Mouse (Mus musculus) midbrain, embryonic 13.5 days (tissue): ENCODE data around the gene Slx. TPM values are rescaled to one million over a fixed set of nuclear protein-coding genes. Genes with fewer than 3 reads are reported as not detected.
"Not testable (repeated sequence)": the region's sequence is repeated elsewhere in the genome, so short reads cannot be mapped to it uniquely, and the experiment has no call there.

Source experiments
- ATAC-seq: fragments of 200-750 bp; cut with Nextera tagmentation; 2 replicates; pipeline ENCODE4 v1.8.0; 2017; ENCODE audit warnings: mild to moderate bottlenecking, moderate TSS enrichment, moderate library complexity
- H3K27ac ChIP-seq: fragments of 300-500 bp; sonication (generic); 2 replicates; pipeline ENCODE4 v1.5.1; 2015; ENCODE audit warnings: inconsistent platforms, mild to moderate bottlenecking, moderate library complexity
- H3K27me3 ChIP-seq: fragments of 300-500 bp; sonication (generic); 2 replicates; pipeline ENCODE4 v1.6.1; 2015; ENCODE audit warnings: mild to moderate bottlenecking, inconsistent platforms
- H3K36me3 ChIP-seq: fragments of 300-500 bp; sonication (generic); 2 replicates; pipeline ENCODE4 v1.6.1; 2015; ENCODE audit warnings: mild to moderate bottlenecking, inconsistent platforms
- H3K4me1 ChIP-seq: fragments of 300-500 bp; sonication (generic); replicated peaks from 2 replicates; pipeline ENCODE4 v1.6.1; 2015; ENCODE audit warnings: inconsistent platforms
- H3K4me2 ChIP-seq: fragments of 300-500 bp; sonication (generic); replicated peaks from 2 replicates; pipeline ENCODE4 v1.6.1; 2015; ENCODE audit warnings: moderate library complexity, mild to moderate bottlenecking, inconsistent platforms
- H3K4me3 ChIP-seq: fragments of 300-500 bp; sonication (generic); replicated peaks from 2 replicates; pipeline ENCODE4 v1.5.1; 2015; ENCODE audit warnings: mild to moderate bottlenecking, inconsistent platforms
- H3K9ac ChIP-seq: fragments of 300-500 bp; sonication (generic); replicated peaks from 2 replicates; pipeline ENCODE4 v1.6.1; 2015; ENCODE audit warnings: mild to moderate bottlenecking, inconsistent platforms
- H3K9me3 ChIP-seq: fragments of 300-500 bp; sonication (generic); 2 replicates; pipeline ENCODE4 v1.6.1; 2016; ENCODE audit warnings: mild to moderate bottlenecking, inconsistent platforms
- WGBS: fragments of 180-500 bp; shearing (Covaris S2); methylation state at CpG from one replicate; pipeline ENCODE4 v1.1.7; 2015; 5-methylcytosine and 5-hydroxymethylcytosine counted together
- microRNA-seq: library from miRNA; unstranded; fragments of <30 nt; microRNA quantifications from one replicate; pipeline ENCODE4, GENCODE M21; 2016
- polyA plus RNA-seq: library from polyadenylated mRNA; unstranded; fragments of >200 nt; fragmentation: Nextera tagmentation; extraction: Ambion mirVana; gene quantifications from 2 replicates; pipeline ENCODE4 v1.2.1, GENCODE M21; 2015

The Slx gene
- not detected in 2 replicates for polyA plus RNA-seq

DNA sequence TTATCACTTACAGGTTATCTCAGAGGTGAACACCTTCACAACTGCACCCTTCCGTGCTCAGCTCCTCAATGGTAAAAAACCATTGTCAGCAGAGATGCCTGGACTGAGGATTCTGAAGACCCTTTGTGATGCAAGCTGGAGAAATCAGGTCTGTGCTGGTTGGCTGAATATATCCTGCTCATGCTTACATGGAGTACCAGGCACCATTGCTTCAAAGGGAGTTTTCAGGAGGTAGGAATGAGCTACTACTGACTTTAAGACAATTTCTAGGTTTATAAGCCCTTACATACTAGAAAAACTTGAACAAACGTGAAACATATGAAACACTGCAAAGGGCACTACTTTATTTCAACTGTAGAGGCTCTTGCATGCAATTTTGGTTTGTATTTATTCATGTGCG lies at the start of gene Slx:
Slx (minus strand) TSS at position 101 of the 400 bp plus-strand sequence.
- not testable (repeated sequence) for H3K27ac ChIP-seq, H3K9me3 ChIP-seq, H3K4me2 ChIP-seq, H3K4me1 ChIP-seq, H3K27me3 ChIP-seq, H3K4me3 ChIP-seq, H3K36me3 ChIP-seq, ATAC-seq, H3K9ac ChIP-seq
- 73% methylated on average over 3 of the region's 3 CpGs for WGBS

Small RNAs within 50 kb of the gene (microRNA-seq; reads per million reads assigned to microRNA genes)
- not detected for gene Gm27341

Other genes with a start within 250 kb of the Slx start
- not detected in 2 replicates for gene Gm2030, start 235.5 kb downstream of the Slx start, polyA plus RNA-seq
- not detected in 2 replicates for gene Gm14525, start 157.1 kb upstream of the Slx start, polyA plus RNA-seq